Mouse (Mus musculus) activated CD4-positive, CD25-positive, alpha-beta regulatory T cell, adult 4 months (primary cell): ENCODE measurements around the gene Isg20l2. TPM values are rescaled to one million over a fixed set of nuclear protein-coding genes. Genes with fewer than 3 reads are reported as not detected.
"Not testable (repeated sequence)": the region's sequence is repeated elsewhere in the genome, so short reads cannot be mapped to it uniquely, and the experiment has no call there.

Source experiments
- ATAC-seq: one replicate; pipeline ENCODE4 v1.8.0; 2017
- polyA plus RNA-seq, 2 experiments: library from polyadenylated mRNA; unstranded; fragments of 100-300 nt; shearing (Covaris generic); gene quantifications; one replicate each; pipeline ENCODE4 v1.2.1; 2017

Gene Isg20l2
- polyA plus RNA-seq = 10 to 100 TPM; 17.8 to 18.5 TPM

DNA sequence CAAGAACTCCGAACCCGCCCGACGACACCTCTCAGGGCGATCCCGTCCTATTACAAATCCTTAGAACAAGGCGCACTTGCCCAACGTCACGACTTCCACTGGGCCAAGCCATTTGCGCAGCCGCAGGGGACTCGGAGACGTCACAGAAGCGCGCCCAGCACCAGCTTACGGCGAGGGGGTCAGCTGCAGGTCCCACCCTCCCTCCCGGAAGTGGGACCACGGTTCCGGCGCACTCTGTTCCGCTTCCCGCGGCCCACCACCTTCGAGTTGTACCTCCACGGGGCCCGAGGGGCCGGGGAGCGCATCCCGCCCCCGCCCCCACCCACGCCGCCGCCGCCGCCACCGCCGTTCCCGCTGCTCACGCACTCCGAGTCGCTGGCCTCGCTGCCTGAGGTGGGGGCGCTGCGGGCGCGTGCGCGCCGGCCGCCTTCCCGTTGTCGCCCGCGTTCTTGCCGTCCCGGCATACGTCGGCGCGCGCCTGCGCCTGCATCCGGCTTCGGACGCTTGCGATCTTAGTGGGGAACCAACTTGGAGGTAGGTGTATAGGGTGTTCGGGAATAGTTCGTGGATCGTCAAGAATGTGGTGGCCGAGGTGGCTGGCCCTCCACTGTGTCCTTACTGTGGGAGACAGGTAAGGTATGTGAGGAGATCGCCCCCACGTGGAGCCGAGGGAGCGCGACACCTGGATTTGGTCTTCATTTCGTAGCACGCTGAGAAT lies at the start of gene Isg20l2, which contains the start of gene Rrnad1:
Gene Isg20l2, plus strand, starts transcription at position 237 of the 718 bp plus-strand sequence.
Gene Rrnad1, minus strand, starts transcription at position 640 of the 718 bp plus-strand sequence.
- ATAC-seq = peak; percentile 91

- ATAC-seq = no peak
Measured at GRCm38 (mm10) chr3:87884291-87884690, 45.8 kb upstream of the Isg20l2 start.

GRCm38 (mm10) chr3:87884708-87885251 lies 45.3 kb upstream of the Isg20l2 start:
- no peak for ATAC-seq

DNA sequence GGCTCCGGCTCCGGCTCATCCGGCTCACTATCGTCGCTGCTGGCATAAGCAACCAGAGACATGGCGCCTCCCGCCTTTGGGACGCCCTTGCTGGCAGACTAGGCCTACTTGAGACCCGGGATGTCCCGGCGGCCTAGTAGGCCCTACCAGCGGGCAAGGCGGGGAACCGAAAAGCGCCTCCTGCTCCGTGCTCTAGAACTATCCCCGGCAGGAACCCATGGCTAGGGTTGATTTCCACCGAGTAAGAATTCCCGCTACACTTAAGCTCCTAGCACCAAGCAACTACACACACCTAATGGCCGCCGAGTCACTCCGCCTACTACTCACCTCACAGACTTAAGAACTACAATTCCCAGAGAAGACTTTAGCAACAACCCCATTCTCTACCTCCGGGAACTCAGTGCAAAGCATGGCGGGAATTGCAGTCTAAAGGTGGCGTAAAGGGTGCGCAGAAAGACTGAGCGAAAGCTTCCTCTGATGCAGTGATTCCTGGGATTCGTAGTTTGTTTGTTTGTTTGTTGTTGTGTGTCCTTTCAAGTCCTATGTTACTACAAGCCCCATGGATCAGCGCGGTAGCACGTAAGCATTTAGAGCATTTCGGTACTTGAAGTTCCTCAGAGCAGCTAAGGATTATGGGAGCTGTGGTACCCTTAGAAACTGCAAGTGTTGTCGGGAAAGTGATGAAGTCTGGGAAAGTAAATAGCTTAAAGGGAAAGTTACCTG lies 44.7 kb upstream of the Isg20l2 start, which contains the start of gene Prcc:
Gene Prcc, minus strand, starts transcription at position 328 of the 723 bp plus-strand sequence.
- peak; percentile 90 for ATAC-seq

DNA sequence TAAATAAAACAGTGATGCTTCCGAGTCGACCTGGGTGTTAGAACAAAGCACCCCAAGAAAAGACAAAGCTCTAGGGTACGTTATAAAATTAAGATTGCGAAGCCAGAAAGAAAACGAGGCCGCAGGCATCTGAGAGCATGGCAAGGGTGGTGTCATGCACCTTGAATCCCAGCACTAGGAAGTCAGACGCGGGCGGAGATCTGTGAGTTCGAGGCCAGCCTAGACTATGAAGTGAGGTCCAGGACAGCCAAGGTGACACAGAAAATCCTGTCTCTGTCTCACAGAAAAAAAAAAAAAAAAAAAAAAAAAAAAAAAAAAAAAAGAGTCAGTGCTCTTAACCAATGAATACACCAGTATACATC lies 44.1 kb upstream of the Isg20l2 start:
- no peak for ATAC-seq

DNA sequence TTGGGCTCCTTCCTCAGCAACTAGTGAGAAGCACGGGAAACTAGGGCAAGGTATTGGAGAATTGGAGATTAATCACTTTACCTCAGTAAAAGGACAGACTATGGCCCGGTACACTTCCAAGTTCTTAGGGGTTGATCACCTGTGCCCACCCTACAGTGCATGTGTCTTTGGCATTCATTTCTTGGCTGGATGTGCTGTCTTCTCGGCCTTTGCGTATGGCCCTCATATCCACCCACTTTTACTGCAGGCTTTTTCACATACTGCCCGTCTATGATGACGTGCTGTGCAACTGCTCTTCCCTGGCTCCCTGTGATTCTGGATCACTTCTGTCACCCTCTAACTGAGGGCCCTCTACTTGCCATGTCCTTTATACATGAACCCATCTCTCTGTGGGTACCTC lies 43.7 kb upstream of the Isg20l2 start:
- no peak for ATAC-seq

DNA sequence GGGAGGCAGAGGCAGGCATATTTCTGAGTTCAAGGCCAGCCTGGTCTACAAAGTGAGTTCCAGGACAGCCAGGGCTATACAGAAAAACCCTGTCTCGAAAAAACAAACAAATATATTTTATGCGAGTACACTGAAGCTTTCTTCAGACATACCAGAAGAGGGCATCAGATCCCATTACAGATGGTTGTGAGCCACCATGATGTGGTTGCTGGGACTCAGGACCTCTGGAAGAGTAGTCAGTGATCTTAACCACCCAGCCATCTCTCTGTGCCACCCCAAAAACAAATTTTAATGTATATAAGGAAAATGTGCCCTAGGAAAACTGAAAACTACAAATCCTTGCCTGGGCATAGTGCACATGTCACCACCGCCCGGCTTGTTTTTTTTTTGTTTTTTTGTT lies 42.7 kb upstream of the Isg20l2 start:
- ATAC-seq = not testable (repeated sequence)

GRCm38 (mm10) chr3:87891481-87891880 lies 38.6 kb upstream of the Isg20l2 start:
- ATAC-seq = no peak

DNA sequence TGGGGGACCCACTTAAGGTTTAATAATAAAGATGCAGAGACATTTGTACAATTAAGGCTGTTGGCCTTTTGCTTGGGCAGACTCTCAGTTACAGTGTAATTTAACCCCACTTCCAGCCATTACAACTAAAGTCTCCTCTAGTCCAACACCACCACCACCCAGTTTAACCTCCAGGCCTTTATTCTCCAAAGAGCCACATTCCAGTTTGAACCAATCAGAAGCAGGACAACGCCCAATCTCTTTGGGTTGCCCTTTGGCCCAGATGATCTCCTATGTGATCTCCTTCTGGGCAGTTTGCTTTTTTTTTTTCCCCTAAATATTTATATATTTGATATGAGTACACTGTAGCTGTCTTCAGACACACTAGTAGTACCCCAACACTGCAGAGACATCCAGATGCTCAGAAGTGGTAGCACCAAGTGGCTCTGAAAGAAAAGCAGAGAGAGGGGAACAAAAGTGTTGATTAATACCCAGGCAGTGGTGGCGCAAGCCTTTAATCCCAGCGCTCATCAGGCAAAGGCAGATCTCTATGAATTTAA lies 36.7 kb upstream of the Isg20l2 start:
- no peak for ATAC-seq

- no peak for ATAC-seq
Measured at GRCm38 (mm10) chr3:87899266-87899665, 30.8 kb upstream of the Isg20l2 start.

DNA sequence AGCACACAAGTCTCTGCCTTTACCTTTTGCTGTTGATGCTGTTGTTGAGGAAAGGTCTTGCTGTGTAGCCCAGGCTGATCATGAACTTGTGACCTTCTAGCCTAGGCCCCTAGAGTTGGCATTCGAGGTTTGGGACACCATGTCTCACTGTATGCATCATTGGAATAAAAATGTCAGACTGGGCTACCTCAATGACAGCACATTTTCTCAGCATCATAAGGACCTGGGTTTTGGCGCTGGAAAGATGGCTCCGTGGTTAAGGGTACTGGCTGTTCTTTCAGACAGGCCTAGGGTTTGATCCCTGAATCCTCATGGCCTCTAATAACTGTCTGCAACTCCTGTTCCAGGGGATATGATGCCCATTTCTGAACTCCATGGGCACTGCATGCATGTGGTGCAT lies 30.3 kb upstream of the Isg20l2 start:
- no peak for ATAC-seq

GRCm38 (mm10) chr3:87901036-87901624 lies 29.0 kb upstream of the Isg20l2 start:
- ATAC-seq = no peak

DNA sequence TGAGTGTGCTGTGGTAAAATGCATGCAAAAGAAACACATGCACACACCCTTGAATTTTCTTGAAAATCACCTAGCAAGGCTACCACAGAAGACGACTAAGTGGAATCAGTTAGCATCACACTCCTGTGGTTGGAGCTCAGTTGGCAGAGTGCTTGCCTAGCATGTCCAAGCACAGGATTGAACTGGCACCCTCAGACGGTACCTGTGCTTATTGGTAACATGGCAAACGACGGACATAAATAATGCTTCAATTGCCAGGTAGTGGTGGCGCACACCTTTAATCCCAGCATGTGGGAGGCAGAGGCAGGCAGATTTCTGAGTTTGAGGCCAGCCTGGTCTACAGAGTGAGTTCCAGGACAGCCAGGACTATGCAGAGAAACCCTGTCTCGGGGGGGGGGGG lies 28.2 kb upstream of the Isg20l2 start:
- ATAC-seq = not testable (repeated sequence)

GRCm38 (mm10) chr3:87903821-87904220 lies 26.3 kb upstream of the Isg20l2 start:
- no peak for ATAC-seq

DNA sequence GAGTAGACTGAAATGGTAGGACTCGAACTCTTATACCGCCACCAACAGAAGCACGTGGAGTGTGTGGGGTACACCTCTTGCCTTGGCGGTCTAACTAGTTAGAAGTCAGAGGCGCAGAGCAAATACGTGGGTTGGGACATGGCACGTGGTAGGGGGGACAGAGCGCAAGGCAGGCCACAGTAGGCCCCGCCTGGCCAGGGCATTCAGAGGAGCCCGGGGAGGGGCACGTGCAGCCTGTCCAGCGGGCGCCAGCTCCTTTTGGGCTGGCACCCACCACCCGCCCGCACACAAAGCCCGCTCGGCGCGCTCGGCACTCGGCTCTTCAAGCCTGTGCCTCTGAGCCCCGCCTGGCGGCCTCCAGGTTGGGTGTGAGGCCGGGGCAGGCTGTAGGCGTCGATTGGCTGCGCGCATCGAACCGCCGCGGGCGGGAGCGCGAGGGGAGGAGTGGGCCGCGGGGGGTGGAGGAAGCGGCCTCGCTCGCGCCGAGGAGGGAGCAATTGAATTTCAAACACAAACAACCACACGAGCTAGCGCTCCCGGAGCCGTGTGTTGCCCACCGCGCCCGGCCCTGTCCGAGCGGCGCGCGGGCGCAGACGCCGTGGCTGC lies 24.1 kb upstream of the Isg20l2 start, which contains the start of gene Hdgf:
Gene Hdgf, plus strand, starts transcription at position 442 of the 606 bp plus-strand sequence.
- ATAC-seq = peak; percentile 94

DNA sequence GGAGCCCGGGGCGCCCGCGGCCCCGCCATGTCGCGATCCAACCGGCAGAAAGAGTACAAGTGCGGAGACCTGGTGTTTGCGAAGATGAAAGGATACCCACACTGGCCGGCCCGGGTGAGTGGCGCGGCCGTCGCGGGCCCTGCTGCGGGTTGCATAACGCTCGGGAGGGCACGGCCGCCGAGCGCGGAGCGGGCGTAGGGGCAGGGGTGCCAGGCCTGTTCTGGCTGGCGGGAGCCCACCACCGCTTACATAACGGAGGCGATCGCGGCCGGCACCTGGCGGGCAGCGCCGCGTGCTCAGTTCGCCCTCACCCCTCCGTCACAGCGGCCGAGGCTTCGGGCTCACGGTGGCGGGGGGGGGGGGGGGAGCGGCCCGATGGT lies 23.5 kb upstream of the Isg20l2 start:
- peak; percentile 15 for ATAC-seq

- ATAC-seq = no peak
Measured at GRCm38 (mm10) chr3:87906981-87907857, 22.9 kb upstream of the Isg20l2 start.

- no peak for ATAC-seq
Measured at GRCm38 (mm10) chr3:87907906-87908305, 22.2 kb upstream of the Isg20l2 start.

DNA sequence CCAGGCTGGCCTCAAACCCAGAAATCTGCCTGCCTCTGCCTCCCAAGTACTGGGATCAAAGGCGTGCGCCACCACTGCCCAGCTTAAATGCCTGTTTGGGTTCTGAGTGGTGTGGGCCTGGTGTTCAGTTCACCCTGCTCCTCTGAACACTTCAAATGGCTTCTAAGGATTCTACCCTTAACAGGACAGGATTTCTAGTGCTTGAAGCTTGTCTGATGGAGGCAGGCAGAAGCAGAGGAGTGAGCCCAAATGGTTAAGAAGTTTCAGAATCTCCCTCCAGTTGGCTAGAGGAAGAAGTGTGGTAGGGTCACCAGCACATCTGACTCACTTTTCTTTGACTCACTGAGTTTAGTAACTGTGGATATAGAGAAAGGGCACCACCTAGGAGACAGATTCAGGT lies 20.7 kb upstream of the Isg20l2 start:
- no peak for ATAC-seq

- no peak for ATAC-seq
Measured at GRCm38 (mm10) chr3:87909874-87910273, 20.2 kb upstream of the Isg20l2 start.

DNA sequence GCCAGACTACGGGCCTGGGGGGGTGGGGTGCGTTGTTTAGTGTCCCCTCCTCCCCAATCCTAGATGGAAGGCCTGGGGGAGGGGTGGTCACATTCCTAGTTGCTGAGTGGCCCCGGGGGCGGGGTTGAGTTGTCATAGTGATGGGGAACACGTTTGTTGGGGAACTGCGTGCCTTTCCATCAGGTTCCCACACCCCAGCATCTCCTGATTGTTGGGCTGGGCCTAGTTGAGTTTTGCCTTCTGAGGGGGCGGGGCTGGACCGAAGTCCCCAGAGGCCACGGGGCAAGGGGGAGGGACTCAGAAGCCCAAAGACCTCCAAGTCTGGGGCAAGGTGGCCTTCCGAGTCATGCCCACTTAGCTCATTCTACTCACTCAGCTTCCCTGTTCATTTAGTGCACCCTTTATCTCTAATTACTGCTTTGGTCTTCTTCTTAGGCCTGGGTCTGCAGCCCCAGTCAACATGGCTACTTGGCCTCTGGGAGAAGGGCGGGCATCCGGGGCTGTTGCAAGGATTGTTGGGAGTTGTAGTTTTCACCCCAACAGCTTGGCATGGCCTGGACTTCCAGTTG lies 19.5 kb upstream of the Isg20l2 start:
- ATAC-seq = no peak
